Mouse (Mus musculus) CH12.LX (cell line): ENCODE results near the gene Irx5. TPM values are rescaled to one million over a fixed set of nuclear protein-coding genes. Genes with fewer than 3 reads are reported as not detected.

ENCODE experiments used
- DNase-seq: peaks from one replicate; pipeline ENCODE4 v3.0.0-alpha.2; 2013; ENCODE audit errors: extremely low read depth
- H3K27ac ChIP-seq: 2 replicates; pipeline ENCODE4 v1.5.1; 2012; ENCODE audit warnings: low read depth, mild to moderate bottlenecking, control low read depth, moderate library complexity; ENCODE audit not compliant: insufficient read depth
- H3K27me3 ChIP-seq: replicated peaks from 2 replicates; pipeline ENCODE3; 2012; ENCODE audit warnings: inconsistent platforms
- H3K36me3 ChIP-seq, 2 experiments: replicated peaks in 1 of 2; 2 replicates each; pipeline versions ENCODE3 to v1.6.1; 2012; ENCODE audit warnings: inconsistent platforms in 1 of 2, low read length in 1 of 2, mild to moderate bottlenecking in 1 of 2, mixed read lengths in 1 of 2, moderate library complexity in 1 of 2; ENCODE audit not compliant: control insufficient read depth in 1 of 2, insufficient read depth in 1 of 2
- H3K4me1 ChIP-seq, 2 experiments: 2 replicates each; pipeline ENCODE4 v1.6.1; 2012; ENCODE audit warnings: inconsistent platforms in 1 of 2, moderate library complexity in 1 of 2; ENCODE audit not compliant: insufficient read depth in 2 of 2, control insufficient read depth in 1 of 2
- H3K4me2 ChIP-seq: 2 replicates; pipeline ENCODE4 v1.6.1; 2012; ENCODE audit warnings: low read depth, mild to moderate bottlenecking, control low read depth; ENCODE audit not compliant: poor library complexity, insufficient read depth, severe bottlenecking
- H3K4me3 ChIP-seq, 3 experiments: fragments of 150-350 bp in 1 of 3; sonication (generic) in 1 of 3; replicated peaks in 1 of 3; 2 replicates each; pipeline versions ENCODE3 to v1.5.1; 2011 to 2012; ENCODE audit warnings: low read depth in 2 of 3, low read length in 2 of 3, mild to moderate bottlenecking in 2 of 3, moderate library complexity in 2 of 3, control low read depth in 1 of 3, improper control_type of control experiment in 1 of 3, inconsistent platforms in 1 of 3, mixed read lengths in 1 of 3; ENCODE audit not compliant: poor library complexity in 1 of 3
- H3K79me2 ChIP-seq: replicated peaks from 2 replicates; pipeline ENCODE4 v1.6.1; 2012; ENCODE audit warnings: mild to moderate bottlenecking, moderate library complexity; ENCODE audit not compliant: control insufficient read depth, poor library complexity, insufficient read depth, severe bottlenecking; ENCODE audit errors: extremely low read depth
- H3K9ac ChIP-seq: 2 replicates; pipeline ENCODE4 v1.6.1; 2012; ENCODE audit warnings: low read depth, mild to moderate bottlenecking, control low read depth, moderate library complexity; ENCODE audit not compliant: insufficient read depth
- H3K9me3 ChIP-seq: replicated peaks from 2 replicates; pipeline ENCODE3; 2012; ENCODE audit warnings: low read length, inconsistent platforms, mixed read lengths
- CHD1 ChIP-seq: IDR thresholded peaks from 2 replicates; pipeline ENCODE4 v1.6.1; 2012; ENCODE audit warnings: low read depth, low read length, improper control_type of control experiment, inconsistent platforms
- CHD2 ChIP-seq: IDR thresholded peaks from 2 replicates; pipeline ENCODE4 v1.6.1; 2011; ENCODE audit warnings: low read length, improper control_type of control experiment
- CTCF ChIP-seq, 2 experiments: IDR thresholded peaks in 1 of 2; conservative IDR thresholded peaks in 1 of 2; 2 replicates each; pipeline ENCODE4 v1.5.1; 2011 to 2012; ENCODE audit warnings: low read depth in 2 of 2, low read length in 2 of 2, improper control_type of control experiment in 1 of 2, inconsistent platforms in 1 of 2, mild to moderate bottlenecking in 1 of 2, moderate library complexity in 1 of 2
- ELF1 ChIP-seq: IDR thresholded peaks from 2 replicates; pipeline ENCODE4 v1.6.1; 2014; ENCODE audit warnings: low read depth, mild to moderate bottlenecking, inconsistent platforms, low read length, improper control_type of control experiment
- ETS1 ChIP-seq: conservative IDR thresholded peaks from 2 replicates; pipeline ENCODE4 v1.6.1; 2012; ENCODE audit warnings: low read depth, mild to moderate bottlenecking, inconsistent platforms, low read length, improper control_type of control experiment, moderate library complexity
- HCFC1 ChIP-seq: IDR thresholded peaks from 2 replicates; pipeline ENCODE4 v1.6.1; 2012; ENCODE audit warnings: low read depth, mild to moderate bottlenecking, inconsistent platforms, low read length, improper control_type of control experiment
- IRF4 ChIP-seq: IDR thresholded peaks from 2 replicates; pipeline ENCODE4 v1.6.1; 2014; ENCODE audit warnings: low read depth, mild to moderate bottlenecking, inconsistent platforms, low read length, improper control_type of control experiment
- JUN ChIP-seq: IDR thresholded peaks from 2 replicates; pipeline ENCODE4 v1.6.1; 2011; ENCODE audit warnings: low read depth, mild to moderate bottlenecking, low read length, improper control_type of control experiment, moderate library complexity; ENCODE audit not compliant: insufficient read depth
- JUND ChIP-seq: conservative IDR thresholded peaks from 2 replicates; pipeline ENCODE4 v1.6.1; 2011; ENCODE audit warnings: low read depth, low read length, improper control_type of control experiment
- MAFK ChIP-seq: IDR thresholded peaks from 2 replicates; pipeline ENCODE4 v1.6.1; 2011; ENCODE audit warnings: low read length, improper control_type of control experiment; ENCODE audit not compliant: insufficient replicate concordance
- MAZ ChIP-seq: IDR thresholded peaks from 2 replicates; pipeline ENCODE4 v1.6.1; 2012; ENCODE audit warnings: low read depth, mild to moderate bottlenecking, inconsistent platforms, low read length, improper control_type of control experiment, moderate library complexity
- MEF2A ChIP-seq: IDR thresholded peaks from 2 replicates; pipeline ENCODE4 v1.6.1; 2014; ENCODE audit warnings: low read depth, mild to moderate bottlenecking, inconsistent platforms, low read length, improper control_type of control experiment, borderline replicate concordance
- MXI1 ChIP-seq: IDR thresholded peaks from 2 replicates; pipeline ENCODE4 v1.6.1; 2011; ENCODE audit warnings: mild to moderate bottlenecking, low read depth, low read length, improper control_type of control experiment
- PAX5 ChIP-seq: IDR thresholded peaks from 2 replicates; pipeline ENCODE4 v1.6.1; 2012; ENCODE audit warnings: low read length, inconsistent platforms, mixed read lengths
- POLR2A ChIP-seq: IDR thresholded peaks from 2 replicates; pipeline ENCODE4 v1.6.1; 2011; ENCODE audit warnings: low read depth, mild to moderate bottlenecking, improper control_type of control experiment, low read length
- SIN3A ChIP-seq: IDR thresholded peaks from 2 replicates; pipeline ENCODE4 v1.6.1; 2012; ENCODE audit warnings: low read length, improper control_type of control experiment, inconsistent platforms
- UBTF ChIP-seq: IDR thresholded peaks from 2 replicates; pipeline ENCODE4 v1.6.1; 2012; ENCODE audit warnings: low read depth, mild to moderate bottlenecking, inconsistent platforms, low read length, improper control_type of control experiment, moderate library complexity
- USF2 ChIP-seq: conservative IDR thresholded peaks from 2 replicates; pipeline ENCODE4 v1.6.1; 2011; ENCODE audit warnings: low read depth, low read length, improper control_type of control experiment
- ZNF384 ChIP-seq: IDR thresholded peaks from 2 replicates; pipeline ENCODE4 v1.6.1; 2012; ENCODE audit warnings: low read depth, low read length, improper control_type of control experiment, inconsistent platforms
- dilution Hi-C: fragments of 300-500 bp; cut with MboI; formaldehyde crosslinking; loops from 2 replicates; pipeline ENCODE4 v1.14.3; 2020; ENCODE audit warnings: low sequenced_read_pairs; ENCODE audit not compliant: extremely low pct_unique_long_range_greater_than_20kb, extremely low pct_ligation_motif_present
- in situ Hi-C: fragments of 300-500 bp; cut with MboI; formaldehyde crosslinking; loops from 3 replicates; pipeline ENCODE4 v1.14.3; 2019; ENCODE audit warnings: low sequenced_read_pairs, low pct_ligation_motif_present, low pct_unique_long_range_greater_than_20kb, mixed read lengths
- polyA plus RNA-seq: library from polyadenylated mRNA; unstranded; fragments of >175 nt; gene quantifications from 2 replicates; pipeline ENCODE4 v1.2.1, GENCODE M21; 2012; ENCODE audit warnings: low read depth; ENCODE audit not compliant: insufficient read length
- total RNA-seq, 2 experiments: library from RNA; depleted of rRNA; stranded (reverse); fragments of 300-350 nt in 1 of 2; fragments of >200 nt in 1 of 2; gene quantifications; 2 replicates each; pipeline ENCODE4 v1.2.3; 2012 to 2014

Gene Irx5
- total and polyA plus RNA-seq, 3 experiments, result not detected

GRCm38 (mm10) chr8:92362396-92363115 is 5.1 kb downstream of the Irx5 start:
- Histone ChIP-seq H3K79me2 (no peaks in the 10 kb centered on the region), H3K9me3 (peaks cover 88% of the 10 kb centered on the region), H3K4me3 (no peak overlapping the region), H3K27ac (no peak overlapping the region), H3K4me1 (no peaks in the 10 kb centered on the region), H3K4me2 (no peak overlapping the region), H3K27me3 (no peaks in the 10 kb centered on the region), H3K36me3 (no peaks in the 10 kb centered on the region), H3K9ac (no peak overlapping the region)
- in situ Hi-C loops, result no loop called here
- dilution Hi-C loops, result no loop called here
- no peak for TF ChIP-seq USF2
- TF ChIP-seq ZNF384, result no peak
- no peak for TF ChIP-seq MAFK
- TF ChIP-seq CTCF (conservative IDR thresholded peaks at IDR 0.05 in 1 of 2, IDR thresholded peaks at IDR 0.05 in 1 of 2; ENCODE audit: low read depth in 2 of 2, low read length in 2 of 2), result no peak
- TF ChIP-seq ETS1, result no peak
- no peak for TF ChIP-seq ELF1
- no peak for TF ChIP-seq MXI1
- DNase-seq, result no peak

- no peaks in the 10 kb centered on the region for H3K4me1 ChIP-seq
- DNase-seq, result no peak
- no peaks in the 10 kb centered on the region for H3K79me2 ChIP-seq
- no peaks in the 10 kb centered on the region for H3K27me3 ChIP-seq
- no peaks in the 10 kb centered on the region for H3K36me3 ChIP-seq
- H3K9me3 ChIP-seq, result peaks cover 89% of the 10 kb centered on the region
- no peak overlapping the region for H3K4me2 ChIP-seq
- no peak for TF ChIP-seq USF2
- TF ChIP-seq IRF4, result no peak
- no peak for TF ChIP-seq CHD1
- no peak for TF ChIP-seq MXI1
- TF ChIP-seq MAZ, result no peak
- no peak for TF ChIP-seq CHD2
- TF ChIP-seq ETS1, result no peak
- no peak for TF ChIP-seq JUND
- TF ChIP-seq SIN3A, result no peak
- TF ChIP-seq UBTF, result no peak
- no peak for TF ChIP-seq ZNF384
- no peak for TF ChIP-seq POLR2A
- TF ChIP-seq MAFK, result no peak
- TF ChIP-seq JUN, result no peak
- no peak for TF ChIP-seq HCFC1
- no peak for TF ChIP-seq PAX5
- no peak for TF ChIP-seq MEF2A
- TF ChIP-seq, all 38 proteins: peak for 0
- H3K4me3 ChIP-seq, result no peak overlapping the region
- no peak overlapping the region for H3K9ac ChIP-seq
- dilution Hi-C loops, result no loop called here
- no peak overlapping the region for H3K27ac ChIP-seq
- in situ Hi-C loops, result no loop called here
These were observed 6.1 kb downstream of the Irx5 start for GRCm38 (mm10) chr8:92363217-92364147.
